Mouse (Mus musculus) lung, postnatal 14 days (tissue): ENCODE measurements around the gene Asic2.
A peak's percentile ranks its signal among the peaks of the same experiment; 100 is the strongest.

ENCODE experiments used
- DNase-seq: peaks from one replicate; pipeline ENCODE4 v3.0.0; 2021

Asic2 gene

GRCm38 (mm10) chr11:81838426-81838825 lies 129.8 kb downstream of the Asic2 start:
- no peak for DNase-seq

GRCm38 (mm10) chr11:81832381-81832780 lies 135.9 kb downstream of the Asic2 start:
- no peak for DNase-seq

- DNase-seq, result no peak
These were observed 151.7 kb downstream of the Asic2 start for GRCm38 (mm10) chr11:81816531-81816930.

GRCm38 (mm10) chr11:81814816-81815215 lies 153.4 kb downstream of the Asic2 start:
- DNase-seq, result no peak

- no peak for DNase-seq
These were observed 161.2 kb downstream of the Asic2 start for GRCm38 (mm10) chr11:81806905-81807659.

GRCm38 (mm10) chr11:81803544-81803943 lies 164.7 kb downstream of the Asic2 start:
- no peak for DNase-seq

- DNase-seq, result no peak
These were observed 165.6 kb downstream of the Asic2 start for GRCm38 (mm10) chr11:81802614-81803013.

GRCm38 (mm10) chr11:81800899-81801298 lies 167.4 kb downstream of the Asic2 start:
- no peak for DNase-seq

- no peak for DNase-seq
These were observed 174.7 kb downstream of the Asic2 start for GRCm38 (mm10) chr11:81793588-81793987.

- no peak for DNase-seq
These were observed 176.7 kb downstream of the Asic2 start for GRCm38 (mm10) chr11:81791579-81791978.

GRCm38 (mm10) chr11:81780596-81780995 lies 187.7 kb downstream of the Asic2 start:
- no peak for DNase-seq

- peak; percentile 50 for DNase-seq
These were observed 188.4 kb downstream of the Asic2 start for GRCm38 (mm10) chr11:81779881-81780280.

- no peak for DNase-seq
These were observed 196.9 kb downstream of the Asic2 start for GRCm38 (mm10) chr11:81771195-81771895.

GRCm38 (mm10) chr11:81769691-81770260 lies 198.5 kb downstream of the Asic2 start:
- DNase-seq, result no peak

GRCm38 (mm10) chr11:81768305-81768704 lies 200.0 kb downstream of the Asic2 start:
- no peak for DNase-seq

GRCm38 (mm10) chr11:81767781-81768180 lies 200.5 kb downstream of the Asic2 start:
- no peak for DNase-seq

- DNase-seq, result no peak
These were observed 203.0 kb downstream of the Asic2 start for GRCm38 (mm10) chr11:81765288-81765687.

- DNase-seq, result no peak
These were observed 203.5 kb downstream of the Asic2 start for GRCm38 (mm10) chr11:81764778-81765177.

- no peak for DNase-seq
These were observed 211.0 kb downstream of the Asic2 start for GRCm38 (mm10) chr11:81757221-81757620.

- no peak for DNase-seq
These were observed 217.4 kb downstream of the Asic2 start for GRCm38 (mm10) chr11:81750876-81751275.

- no peak for DNase-seq
These were observed 218.2 kb downstream of the Asic2 start for GRCm38 (mm10) chr11:81750016-81750415.

- DNase-seq, result no peak
These were observed 229.3 kb downstream of the Asic2 start for GRCm38 (mm10) chr11:81738995-81739394.

GRCm38 (mm10) chr11:81737777-81738176 lies 230.5 kb downstream of the Asic2 start:
- DNase-seq, result no peak

GRCm38 (mm10) chr11:81722071-81722470 lies 246.2 kb downstream of the Asic2 start:
- DNase-seq, result no peak
